Mouse (Mus musculus) kidney, postnatal 25 days (tissue): ENCODE measurements around the gene Apoc2.
"Not testable (repeated sequence)": the region's sequence is repeated elsewhere in the genome, so short reads cannot be mapped to it uniquely, and the experiment has no call there.

Experiments
- DNase-seq, 2 experiments: peaks; one replicate each; pipeline ENCODE4 v3.0.0; 2021; ENCODE audit warnings: mixed read lengths in 2 of 2

Gene Apoc2

DNA sequence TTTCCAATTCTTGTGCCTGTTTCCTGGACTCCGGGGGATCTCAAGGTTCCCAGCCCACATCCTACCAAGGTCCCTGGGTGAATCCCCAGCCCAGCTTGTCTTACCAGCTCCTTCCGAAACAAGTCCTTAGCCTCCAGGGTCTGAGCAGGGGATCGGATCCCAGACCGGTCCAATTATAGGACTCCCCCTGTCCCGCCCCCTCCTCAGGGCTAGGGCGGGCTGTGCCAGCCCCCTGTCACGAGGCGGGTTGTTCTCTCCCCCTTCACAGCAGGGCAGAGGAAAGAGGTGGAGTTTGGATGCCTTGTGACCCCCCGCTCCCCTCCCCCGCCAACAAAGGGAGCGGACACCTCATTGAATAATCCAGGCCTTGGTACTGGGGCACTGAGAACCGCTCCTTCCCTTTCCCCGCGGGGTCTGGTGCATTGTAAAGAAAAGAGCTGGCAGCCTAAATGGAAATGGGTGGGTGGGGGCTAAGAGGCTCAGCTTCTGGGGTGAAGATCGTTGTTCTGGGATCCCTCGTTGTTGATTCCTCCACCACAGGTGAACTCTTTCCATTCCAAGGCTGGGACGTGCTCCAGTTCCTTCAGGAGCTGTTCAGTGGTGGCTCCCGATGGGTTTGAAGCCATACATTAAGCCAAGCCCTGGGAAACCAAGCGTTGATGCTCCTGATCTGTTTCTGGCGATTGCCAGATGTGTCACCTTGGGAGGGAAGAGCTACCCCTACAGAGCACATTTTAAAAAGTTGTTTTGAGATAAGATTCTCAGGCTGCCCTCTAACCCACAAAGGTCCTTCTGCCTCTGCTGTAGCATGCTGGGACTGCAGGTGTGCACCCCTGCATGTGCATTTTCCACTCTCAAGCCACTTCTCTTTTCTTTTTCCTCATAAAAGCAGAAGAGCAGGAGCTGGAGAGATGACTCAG, 21.4 kb upstream of the Apoc2 start, which contains the start of gene Apoe:
Gene Apoe (minus strand): TSS at position 282 of the 920 bp plus-strand sequence.
- DNase-seq: peak; percentile 71 to 89

DNA sequence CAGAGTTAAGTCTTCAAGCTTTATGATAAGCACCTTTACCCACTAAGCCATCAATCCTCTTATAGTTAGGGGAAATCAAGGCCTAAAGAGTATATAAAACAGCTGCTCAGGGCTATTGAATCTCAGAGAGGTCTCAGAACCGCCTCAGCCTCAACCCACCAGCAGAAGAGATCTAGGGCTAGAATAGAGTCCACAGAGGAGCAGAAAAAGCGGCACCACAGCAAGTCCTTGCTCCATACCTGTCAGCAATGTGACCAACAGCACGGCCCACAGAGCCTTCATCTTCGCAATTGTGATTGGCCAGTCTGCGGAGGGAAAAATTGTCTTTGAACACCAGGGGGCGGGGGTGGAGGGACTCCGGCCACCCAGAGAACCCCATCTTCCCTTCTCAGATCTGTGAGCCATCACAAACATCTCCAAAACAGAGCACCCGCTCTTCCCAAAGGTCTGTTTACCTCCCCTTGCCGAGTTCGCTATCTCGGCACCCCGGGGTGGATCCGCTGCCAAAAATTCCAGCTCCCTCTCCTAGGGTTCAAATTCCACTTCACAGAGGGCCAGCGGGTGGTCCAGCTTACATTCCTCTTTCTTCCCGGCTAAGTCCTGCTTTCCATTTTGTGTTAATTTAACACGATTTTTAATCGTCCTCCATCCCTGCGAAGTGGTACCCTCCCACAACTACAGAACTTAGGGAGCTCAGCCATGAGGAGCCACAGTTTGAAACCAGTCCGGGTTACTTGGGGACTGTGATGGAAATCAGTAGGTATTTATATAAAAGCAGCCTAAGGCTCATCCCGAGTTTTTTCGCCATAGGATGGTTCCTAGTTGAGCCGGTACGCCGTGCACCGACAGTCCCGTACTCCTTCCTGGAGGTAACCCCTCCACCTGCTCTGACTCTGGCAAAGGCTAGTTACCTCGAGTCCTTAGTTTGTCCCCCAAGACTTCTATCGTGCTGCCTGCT, 20.5 kb upstream of the Apoc2 start:
- DNase-seq: peak; percentile 65 to 70

GRCm38 (mm10) chr7:19696336-19696873, 18.7 kb upstream of the Apoc2 start:
- DNase-seq: no peak

- DNase-seq: no peak
Observed at GRCm38 (mm10) chr7:19695881-19696280, 18.1 kb upstream of the Apoc2 start.

DNA sequence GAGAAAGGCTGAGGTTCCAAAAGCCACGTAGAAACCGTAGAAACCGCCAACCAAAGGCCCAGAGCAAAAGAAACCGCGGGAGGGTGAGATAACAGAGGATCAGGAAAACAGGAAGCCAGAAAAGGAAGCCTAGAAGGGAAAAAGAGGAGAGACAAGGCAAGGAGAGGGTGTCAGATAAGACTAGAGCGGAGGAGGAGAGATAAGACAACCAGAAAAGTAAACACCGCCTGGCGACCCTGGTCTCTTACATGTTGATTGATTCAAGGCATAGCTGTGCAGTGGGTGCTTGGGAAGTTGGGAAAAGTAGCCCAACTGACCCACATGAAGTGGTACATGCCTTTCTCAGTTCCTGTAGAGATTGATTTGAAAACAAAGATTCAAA, 17.5 kb upstream of the Apoc2 start:
- no peak for DNase-seq

DNA sequence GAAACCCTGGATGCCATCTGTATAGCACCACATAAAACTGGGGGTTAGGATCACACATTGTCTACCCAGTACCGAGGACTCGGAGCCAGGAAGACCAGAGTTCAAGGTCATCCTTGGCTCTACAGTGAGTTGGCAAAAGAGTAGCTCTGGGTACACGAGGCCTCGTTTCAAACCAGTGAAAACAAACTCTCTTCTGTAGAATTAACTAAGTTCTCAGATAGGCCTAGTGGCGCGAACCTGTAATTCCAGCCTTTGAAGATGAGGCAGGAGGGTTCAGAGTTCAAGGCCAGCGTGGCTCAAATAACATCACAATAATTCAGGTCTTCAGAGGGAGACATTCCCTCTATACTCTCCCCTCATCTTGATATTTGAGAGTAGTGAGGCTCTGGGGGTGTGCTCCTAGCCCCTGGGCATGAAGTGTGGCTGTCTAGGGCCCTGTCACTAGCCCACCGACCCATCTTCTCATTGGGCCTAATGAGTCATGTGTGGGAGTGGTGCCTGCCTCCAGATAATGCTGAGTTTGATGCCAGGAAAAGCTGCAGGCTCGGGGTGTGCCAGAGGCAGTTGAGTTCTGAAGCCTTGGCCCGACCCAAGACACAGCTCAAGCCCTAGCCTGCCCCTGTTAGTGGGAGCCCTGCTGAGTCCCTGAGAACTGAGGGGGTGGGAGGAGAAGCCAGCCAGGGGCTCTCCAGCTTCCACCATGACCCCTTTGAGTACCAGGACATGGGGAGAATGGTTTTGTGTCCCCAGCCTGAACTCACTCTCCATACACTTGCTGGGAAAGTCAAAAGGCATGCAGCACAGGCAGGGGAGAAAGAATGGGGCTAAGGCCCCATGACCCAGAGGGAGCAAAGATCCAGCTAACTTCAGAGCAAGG, 16.8 kb upstream of the Apoc2 start:
- DNase-seq: no peak

GRCm38 (mm10) chr7:19693421-19693820, 15.7 kb upstream of the Apoc2 start:
- peak; percentile 59 to 80 for DNase-seq

- DNase-seq: peak; percentile 45 to 74
Observed at GRCm38 (mm10) chr7:19691873-19692865, 14.4 kb upstream of the Apoc2 start, which contains the start of gene Apoc1. TSS of gene Apoc1 (minus strand) at chr7:19692660.

- DNase-seq: no peak
Observed at GRCm38 (mm10) chr7:19691434-19691833, 13.7 kb upstream of the Apoc2 start.

- DNase-seq: no peak
Observed at GRCm38 (mm10) chr7:19690845-19691244, 13.1 kb upstream of the Apoc2 start.

DNA sequence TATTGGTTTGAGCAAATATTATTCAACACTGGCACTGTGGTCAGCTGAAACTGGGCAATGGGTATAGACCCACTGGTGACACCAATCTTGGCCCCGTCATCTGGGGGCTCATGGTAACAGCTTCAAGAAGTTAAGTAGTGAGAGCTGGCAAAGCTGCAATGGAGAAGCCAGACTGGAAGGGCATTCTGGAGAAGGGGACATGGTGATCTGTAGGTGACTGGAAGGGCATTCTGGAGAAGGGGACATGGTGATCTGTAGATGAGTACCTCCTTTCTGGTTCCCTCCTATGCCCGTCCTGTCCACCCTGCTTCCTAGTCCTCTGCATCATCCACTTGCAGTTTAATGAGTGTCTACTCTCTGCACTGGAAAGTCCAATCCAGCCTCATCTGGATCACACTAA, 10.9 kb upstream of the Apoc2 start:
- DNase-seq: no peak

GRCm38 (mm10) chr7:19688101-19688500, 10.4 kb upstream of the Apoc2 start:
- no peak for DNase-seq

DNA sequence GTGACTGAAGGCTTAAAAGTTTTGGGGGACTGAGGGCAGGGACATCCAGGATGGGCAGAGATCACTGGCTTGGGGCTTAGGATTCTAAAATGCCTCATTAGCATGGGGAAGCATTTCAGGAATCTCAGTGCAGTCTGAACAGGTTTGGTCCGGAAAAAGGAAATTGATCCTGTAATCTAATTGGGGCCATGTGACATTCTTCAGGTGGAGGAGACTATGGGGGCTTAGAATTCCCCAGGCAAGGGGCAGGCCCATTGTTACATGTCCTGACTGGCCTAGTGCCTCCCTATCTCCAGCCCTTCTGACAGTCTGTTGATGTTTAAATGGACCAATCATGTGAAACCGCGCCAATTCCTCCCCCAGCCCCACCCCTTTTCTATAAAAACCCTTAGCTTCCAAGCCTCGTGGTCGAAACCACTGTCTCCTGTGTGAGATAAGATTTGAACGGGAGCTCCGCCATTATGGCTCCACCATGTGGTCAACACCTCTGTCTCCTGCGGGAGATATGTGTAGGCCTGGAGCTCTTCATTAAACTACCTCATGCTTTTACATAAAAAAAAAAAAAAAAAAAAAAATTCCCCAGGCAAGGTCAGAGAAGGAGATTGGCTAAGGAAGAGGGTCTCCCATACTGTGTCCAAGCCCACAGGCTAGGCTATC, 9.3 kb upstream of the Apoc2 start:
- DNase-seq: not testable (repeated sequence)

DNA sequence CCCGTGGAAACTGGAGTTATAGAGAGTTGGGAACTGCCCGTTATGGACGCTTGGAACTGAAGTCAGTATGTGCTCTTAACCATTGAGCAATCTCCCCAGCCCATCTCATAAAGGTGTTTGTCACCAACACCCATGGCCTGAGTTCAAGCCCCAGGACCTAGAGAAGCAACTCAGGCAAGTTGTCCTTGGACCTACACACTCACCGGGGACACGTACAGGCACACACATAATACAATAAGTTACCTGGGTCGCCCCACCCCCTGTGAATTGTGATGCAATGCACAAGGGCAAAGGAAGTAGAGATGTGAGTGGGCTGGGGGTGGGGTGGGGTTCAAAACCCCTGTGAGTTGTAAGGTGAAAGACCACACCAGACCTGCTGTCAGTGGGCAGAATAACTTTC, 8.8 kb upstream of the Apoc2 start:
- DNase-seq: no peak

DNA sequence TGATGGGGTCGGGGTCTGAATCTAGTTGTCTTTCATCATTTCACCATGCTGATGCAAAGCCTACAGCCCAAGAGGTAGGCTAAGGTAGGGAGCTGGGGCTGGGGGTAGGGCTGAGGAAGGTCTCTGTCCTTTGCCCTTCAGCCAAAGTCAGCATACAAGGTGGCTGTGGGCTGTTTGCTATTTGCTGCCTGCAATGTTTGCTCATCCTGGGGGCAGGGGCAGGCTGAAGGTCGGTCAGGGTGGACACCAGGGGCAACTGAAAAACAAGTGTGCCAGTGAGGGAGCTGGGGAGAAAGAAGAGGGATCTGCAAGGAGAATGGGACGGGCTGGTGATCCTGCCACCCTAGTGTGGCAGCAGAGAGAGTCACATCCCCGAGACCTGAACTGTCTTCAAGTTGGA, 7.6 kb upstream of the Apoc2 start:
- peak; percentile 28 to 75 for DNase-seq

- DNase-seq: no peak
Observed at GRCm38 (mm10) chr7:19683771-19684201, 6.0 kb upstream of the Apoc2 start.

- DNase-seq: no peak
Observed at GRCm38 (mm10) chr7:19682979-19683378, 5.2 kb upstream of the Apoc2 start.

- DNase-seq: no peak
Observed at GRCm38 (mm10) chr7:19681202-19681694, 3.5 kb upstream of the Apoc2 start, which contains the start of the genes Gm44805 and Apoc4. TSS of gene Gm44805 (minus strand) at chr7:19681423. TSS of gene Apoc4 (minus strand) at chr7:19681479.

DNA sequence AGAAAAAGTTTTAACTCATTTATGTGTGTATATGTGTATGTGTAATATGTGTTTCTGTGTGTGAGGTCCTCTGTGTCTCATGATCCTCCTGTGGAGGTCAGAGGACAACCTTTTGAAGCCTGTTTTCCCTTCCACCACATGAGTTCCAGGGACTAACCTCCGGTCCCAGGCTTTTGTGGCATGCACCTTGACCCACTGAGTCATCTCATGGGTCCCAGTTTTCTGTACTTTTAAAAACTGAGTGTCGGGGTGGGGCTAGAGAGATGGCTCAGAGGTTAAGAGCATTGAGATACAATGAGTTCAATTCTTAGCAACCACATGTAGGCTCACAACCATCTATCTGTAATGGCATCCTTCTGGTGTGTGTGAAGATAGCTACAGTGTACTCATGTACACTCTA, 3.0 kb upstream of the Apoc2 start:
- DNase-seq: no peak

- no peak for DNase-seq
Observed at GRCm38 (mm10) chr7:19678901-19679300, 1.2 kb upstream of the Apoc2 start.
